In genomic region chr8:105750606-105751005, GRCm38 (mm10) we compare ENCODE assay signal across 9 mouse cellular contexts. TPM values are rescaled to one million over a fixed set of nuclear protein-coding genes. Genes with fewer than 3 reads are reported as not detected.
DNase-seq lines count a peak whose midpoint lies in the region; ATAC-seq lines count a peak whose summit lies in the region.
"Had no signal": no experiment of that assay in that cellular context is flagged by ENCODE, and none has a peak within 500 bp of the region (broad histone marks: within the 10 kb centered on the region; RNA-seq: fewer than 3 reads in every experiment).

No protein-coding gene starts in this region.

- DNase-seq in frontal cortex, postnatal 10 days (ENCODE audit: low spot score in 2 of 2), result peak; percentile 32 to 40
- DNase-seq in frontal cortex, postnatal 25 days (ENCODE audit: low spot score in 2 of 2), result no peak
- peak; percentile 58 for DNase-seq in cerebellum, adult 9-11 months
- peak; percentile 64 for DNase-seq in gastrocnemius, postnatal 10 days
- DNase-seq in hindbrain, embryonic 14.5 days (ENCODE audit: low spot score), result peak; percentile 38
- peak; percentile 52 to 84 for DNase-seq in left cerebral cortex, postnatal 10 days (ENCODE audit: extremely low spot score in 1 of 2, low spot score in 2 of 2)
- peak; percentile 60 for DNase-seq in testis, postnatal 14 days (ENCODE audit: low spot score)

- H3K27me3 ChIP-seq in hindbrain, embryonic 14.5 days (ENCODE audit: control insufficient read depth, insufficient read depth, low read length), result no peaks in the 10 kb centered on the region

- H3K4me3 ChIP-seq in hindbrain, embryonic 14.5 days (replicated peaks; ENCODE audit: low read length), result no peak overlapping the region

- intact Hi-C loops in left cerebral cortex, postnatal 10 days (cut with DNase I), result no loop called here

- peak; percentile 48; the same call in 1 of the 2 replicates for ATAC-seq in hindbrain, embryonic 14.5 days (ENCODE audit: low FRiP score)
- peak; percentile 54 for ATAC-seq in megakaryocyte progenitor cell, adult 5-6 weeks (replicated peaks; ENCODE audit: poor library complexity)

- 10% methylated on average over 11 of the region's 11 CpGs for WGBS in hindbrain, embryonic 14.5 days

- no peaks in the 10 kb centered on the region for H3K9me3 ChIP-seq in hindbrain, embryonic 14.5 days (ENCODE audit: control insufficient read depth, low read length)

- peaks cover 38% of the 10 kb centered on the region for H3K4me1 ChIP-seq in hindbrain, embryonic 14.5 days (replicated peaks; ENCODE audit: control insufficient read depth, insufficient read depth, low read length)

- no peak overlapping the region for H3K27ac ChIP-seq in hindbrain, embryonic 14.5 days

- no peaks in the 10 kb centered on the region for H3K36me3 ChIP-seq in hindbrain, embryonic 14.5 days (replicated peaks; ENCODE audit: control insufficient read depth, insufficient read depth)

- peak overlapping the region; percentile 20 for H3K4me2 ChIP-seq in hindbrain, embryonic 14.5 days (replicated peaks)

- peak overlapping the region; percentile 32; the same call in 1 of the 2 replicates for H3K9ac ChIP-seq in hindbrain, embryonic 14.5 days

RNA-seq across cellular contexts. Expression of gene Gfod2, which starts 7.9 kb away (rescaled TPM):
- 1 to 10 TPM; 6.5 to 7.6 TPM for total RNA-seq in gastrocnemius, postnatal 10 days (2021)
- polyA plus RNA-seq in hindbrain, embryonic 14.5 days (2014; fragmentation: Nextera tagmentation; extraction: Ambion mirVana), result 62.7 and 71.7 TPM in 2 replicates
- total RNA-seq in left cerebral cortex, postnatal 10 days (2021), result 10 to 100 TPM; 26.3 to 36.3 TPM
- total RNA-seq in megakaryocyte progenitor cell, adult 5-6 weeks (2015), result 0.74 and 1.0 TPM in 2 replicates
- total RNA-seq in megakaryocyte progenitor cell, adult 5-6 weeks (2017), result 1.4 and 4.2 TPM in 2 replicates

RNA-seq across cellular contexts. Expression of gene Enkd1, which starts 42.6 kb away (rescaled TPM):
- 1 to 10 TPM; 2.0 to 3.7 TPM for total RNA-seq in gastrocnemius, postnatal 10 days (2021)
- 11.6 and 13.4 TPM in 2 replicates for polyA plus RNA-seq in hindbrain, embryonic 14.5 days (2014; fragmentation: Nextera tagmentation; extraction: Ambion mirVana)
- 10 to 100 TPM; 12.3 to 13.5 TPM for total RNA-seq in left cerebral cortex, postnatal 10 days (2021)
- 12.7 and 13.0 TPM in 2 replicates for total RNA-seq in megakaryocyte progenitor cell, adult 5-6 weeks (2015)
- 10.4 and 13.9 TPM in 2 replicates for total RNA-seq in megakaryocyte progenitor cell, adult 5-6 weeks (2017)

RNA-seq across cellular contexts. Expression of gene 4933405L10Rik, which starts 43.2 kb away (rescaled TPM):
- total RNA-seq in gastrocnemius, postnatal 10 days (2021), result not detected
- 0.22 and 0.27 TPM in 2 replicates for polyA plus RNA-seq in hindbrain, embryonic 14.5 days (2014; fragmentation: Nextera tagmentation; extraction: Ambion mirVana)
- under 1 TPM in 1 of 2 experiments, not detected in 1; 0.62 TPM for total RNA-seq in left cerebral cortex, postnatal 10 days (2021)
- total RNA-seq in megakaryocyte progenitor cell, adult 5-6 weeks (2015), result not detected in 2 replicates
- not detected in 2 replicates for total RNA-seq in megakaryocyte progenitor cell, adult 5-6 weeks (2017)
- polyA plus RNA-seq: spleen, adult 2 months had no signal

RNA-seq across cellular contexts. Expression of gene Pard6a, which starts 49.7 kb away (rescaled TPM):
- total RNA-seq in gastrocnemius, postnatal 10 days (2021), result 1 to 10 TPM; 6.0 to 7.8 TPM
- polyA plus RNA-seq in hindbrain, embryonic 14.5 days (2014; fragmentation: Nextera tagmentation; extraction: Ambion mirVana), result 53.7 and 56.2 TPM in 2 replicates
- 10 to 100 TPM; 40.7 to 44.1 TPM for total RNA-seq in left cerebral cortex, postnatal 10 days (2021)
- total RNA-seq in megakaryocyte progenitor cell, adult 5-6 weeks (2015), result 5.8 and 7.1 TPM in 2 replicates
- 16.2 and 23.9 TPM in 2 replicates for total RNA-seq in megakaryocyte progenitor cell, adult 5-6 weeks (2017)

RNA-seq across cellular contexts. Expression of gene Acd, which starts 49.7 kb away (rescaled TPM):
- total RNA-seq in gastrocnemius, postnatal 10 days (2021), result 10 to 100 TPM; 12.9 to 15.2 TPM
- polyA plus RNA-seq in hindbrain, embryonic 14.5 days (2014; fragmentation: Nextera tagmentation; extraction: Ambion mirVana), result 71.3 and 78.1 TPM in 2 replicates
- total RNA-seq in left cerebral cortex, postnatal 10 days (2021), result 10 to 100 TPM; 49.3 to 51.0 TPM
- total RNA-seq in megakaryocyte progenitor cell, adult 5-6 weeks (2015), result 40.1 and 56.7 TPM in 2 replicates
- total RNA-seq in megakaryocyte progenitor cell, adult 5-6 weeks (2017), result 21.4 and 28.1 TPM in 2 replicates

Comparison
In these comparisons a context has a peak if more than half of its experiments do, and no peak if none do; other contexts are left out.
1. DNase-seq: peak in frontal cortex, postnatal 10 days (2 of 2), cerebellum, adult 9-11 months (single experiment), gastrocnemius, postnatal 10 days (single experiment), hindbrain, embryonic 14.5 days (single experiment), left cerebral cortex, postnatal 10 days (2 of 2) and testis, postnatal 14 days (single experiment); none in frontal cortex, postnatal 25 days (0 of 2).